Mouse (Mus musculus) stomach, postnatal 0 days (tissue): ENCODE data around the gene Rtn4rl2. TPM values are rescaled to one million over a fixed set of nuclear protein-coding genes. Genes with fewer than 3 reads are reported as not detected.

ENCODE experiments used
- ATAC-seq: fragments of 200-750 bp; cut with Nextera tagmentation; 2 replicates; pipeline ENCODE4 v1.8.0; 2017; ENCODE audit not compliant: low FRiP score, low TSS enrichment
- DNase-seq: peaks from one replicate; pipeline ENCODE4 v3.0.0-alpha.2; 2016; ENCODE audit warnings: low spot score
- H3K27ac ChIP-seq: fragments of 300-500 bp; sonication (generic); replicated peaks from 2 replicates; pipeline ENCODE4 v1.5.1; 2014; ENCODE audit warnings: mild to moderate bottlenecking, control low read depth
- H3K27me3 ChIP-seq: fragments of 300-500 bp; sonication (generic); 2 replicates; pipeline ENCODE4 v1.6.1; 2014; ENCODE audit warnings: low read length; ENCODE audit not compliant: control insufficient read depth, insufficient read depth
- H3K36me3 ChIP-seq: fragments of 300-500 bp; sonication (generic); 2 replicates; pipeline ENCODE4 v1.6.1; 2014; ENCODE audit warnings: low read length, mixed read lengths; ENCODE audit not compliant: control insufficient read depth, insufficient read depth
- H3K4me1 ChIP-seq: fragments of 300-500 bp; sonication (generic); replicated peaks from 2 replicates; pipeline ENCODE4 v1.6.1; 2014; ENCODE audit warnings: antibody characterized with exemption; ENCODE audit not compliant: control insufficient read depth, insufficient read depth
- H3K4me2 ChIP-seq: fragments of 300-500 bp; sonication (generic); replicated peaks from 2 replicates; pipeline ENCODE4 v1.6.1; 2014; ENCODE audit warnings: low read depth, mild to moderate bottlenecking, control low read depth, moderate library complexity
- H3K4me3 ChIP-seq: fragments of 300-500 bp; sonication (generic); 2 replicates; pipeline ENCODE4 v1.5.1; 2014; ENCODE audit warnings: low read depth, low read length, control low read depth
- H3K9ac ChIP-seq: fragments of 300-500 bp; sonication (generic); 2 replicates; pipeline ENCODE4 v1.6.1; 2014; ENCODE audit warnings: mild to moderate bottlenecking, low read length, control low read depth, mixed read lengths
- H3K9me3 ChIP-seq: fragments of 300-500 bp; sonication (generic); 2 replicates; pipeline ENCODE4 v1.6.1; 2016; ENCODE audit warnings: low read length; ENCODE audit not compliant: control insufficient read depth
- CTCF ChIP-seq: IDR thresholded peaks from 2 replicates; pipeline ENCODE4 v1.5.1; 2016; ENCODE audit warnings: antibody characterized with exemption, low read depth, mild to moderate bottlenecking, moderate library complexity
- EP300 ChIP-seq: optimal IDR thresholded peaks from 2 replicates; pipeline ENCODE3; 2016; ENCODE audit warnings: antibody characterized with exemption
- WGBS: fragments of 180-500 bp; shearing (Covaris S2); extraction: QIAGEN DNeasy Blood & Tissue Kit; methylation state at CpG from one replicate; pipeline ENCODE4 v1.1.7; 2014; 5-methylcytosine and 5-hydroxymethylcytosine counted together
- microRNA-seq: library from miRNA; unstranded; fragments of <30 nt; microRNA quantifications from one replicate; pipeline ENCODE4, GENCODE M21; 2016
- polyA plus RNA-seq: library from polyadenylated mRNA; unstranded; fragments of >200 nt; fragmentation: Nextera tagmentation; extraction: Ambion mirVana; gene quantifications from 2 replicates; pipeline ENCODE4 v1.2.1, GENCODE M21; 2015

The Rtn4rl2 gene
- polyA plus RNA-seq, 1 experiment from 2014 or later, result 0.41 TPM

- Histone ChIP-seq H3K4me1 (no peaks in the 10 kb centered on the region), H3K27me3 (no peaks in the 10 kb centered on the region), H3K36me3 (peaks cover 4% of the 10 kb centered on the region; the same call in 1 of the 2 replicates), H3K27ac (peak overlapping the region; percentile 78), H3K4me2 (peak overlapping the region; percentile 21; the same call in 1 of the 2 replicates), H3K4me3 (no peak overlapping the region), H3K9ac (no peak overlapping the region; the same call in 1 of the 2 replicates), H3K9me3 (no peaks in the 10 kb centered on the region)
- WGBS, result 17% methylated on average over 10 of the region's 10 CpGs
- ATAC-seq, result peak; percentile 77
- peak; percentile 83 for DNase-seq
- peak; percentile 95 for TF ChIP-seq CTCF
- TF ChIP-seq EP300, result no peak
Observed at GRCm38 (mm10) chr2:84831666-84832391, 54.7 kb downstream of the Rtn4rl2 start.

GRCm38 (mm10) chr2:84827283-84827920 lies 59.1 kb downstream of the Rtn4rl2 start:
- Histone ChIP-seq H3K4me2 (peak overlapping the region; percentile 90), H3K27ac (peak overlapping the region; percentile 59), H3K9me3 (no peaks in the 10 kb centered on the region), H3K27me3 (no peaks in the 10 kb centered on the region), H3K4me1 (no peaks in the 10 kb centered on the region), H3K9ac (peak overlapping the region; percentile 66), H3K4me3 (peak overlapping the region; percentile 80), H3K36me3 (peaks cover 4% of the 10 kb centered on the region; the same call in 1 of the 2 replicates)
- peak; percentile 63 for ATAC-seq
- TF ChIP-seq EP300 (no peak), CTCF (no peak)
- under 1% methylated on average over 29 of the region's 29 CpGs for WGBS
- peak; percentile 85 for DNase-seq

GRCm38 (mm10) chr2:84826488-84827282 lies 59.8 kb downstream of the Rtn4rl2 start, which contains the start of gene Timm10:
Gene Timm10 (plus strand): TSS chr2:84826997.
- peak; percentile 91 for DNase-seq
- under 1% methylated on average over 34 of the region's 34 CpGs for WGBS
- peaks cover 4% of the 10 kb centered on the region; the same call in 1 of the 2 replicates for H3K36me3 ChIP-seq
- H3K4me1 ChIP-seq, result no peaks in the 10 kb centered on the region
- H3K4me3 ChIP-seq, result peak within 1 kb of the TSS; percentile 80
- H3K4me2 ChIP-seq, result peak within 1 kb of the TSS; percentile 90
- no peaks in the 10 kb centered on the region for H3K27me3 ChIP-seq
- peak within 1 kb of the TSS; percentile 59 for H3K27ac ChIP-seq
- ATAC-seq, result peak; percentile 91
- TF ChIP-seq CTCF, result no peak
- peak; percentile 50 for TF ChIP-seq EP300
- peak within 1 kb of the TSS; percentile 66 for H3K9ac ChIP-seq
- no peaks in the 10 kb centered on the region for H3K9me3 ChIP-seq

GRCm38 (mm10) chr2:84823237-84823636 lies 63.3 kb downstream of the Rtn4rl2 start:
- 30% methylated on average over 2 of the region's 2 CpGs for WGBS
- H3K9ac ChIP-seq, result no peak overlapping the region
- no peak overlapping the region for H3K4me2 ChIP-seq
- H3K4me3 ChIP-seq, result no peak overlapping the region
- H3K4me1 ChIP-seq, result no peaks in the 10 kb centered on the region
- no peak overlapping the region for H3K27ac ChIP-seq
- ATAC-seq (no peak), DNase-seq (no peak)
- H3K9me3 ChIP-seq, result no peaks in the 10 kb centered on the region
- H3K27me3 ChIP-seq, result no peaks in the 10 kb centered on the region
- H3K36me3 ChIP-seq, result no peaks in the 10 kb centered on the region
- no peak for TF ChIP-seq EP300
- TF ChIP-seq CTCF, result no peak

GRCm38 (mm10) chr2:84822552-84822951 lies 64.0 kb downstream of the Rtn4rl2 start, which contains the start of gene Smtnl1:
Gene Smtnl1 (minus strand): TSS chr2:84822652.
- WGBS, result 37% methylated on average over 13 of the region's 13 CpGs
- Histone ChIP-seq H3K4me1 (no peaks in the 10 kb centered on the region), H3K9ac (no peak within 1 kb of the TSS), H3K4me3 (no peak within 1 kb of the TSS), H3K36me3 (no peaks in the 10 kb centered on the region), H3K4me2 (no peak within 1 kb of the TSS), H3K27ac (no peak within 1 kb of the TSS), H3K27me3 (no peaks in the 10 kb centered on the region), H3K9me3 (no peaks in the 10 kb centered on the region)
- TF ChIP-seq EP300 (no peak), CTCF (no peak)
- DNase-seq, result no peak
- ATAC-seq, result no peak

Small RNA genes lying within 50 kb of the gene (microRNA-seq; reads per million reads assigned to microRNA genes)
- gene Gm24332, result not detected

Other genes starting within 250 kb of the Rtn4rl2 start
- 34.5 and 38.8 TPM in 2 replicates for gene Ctnnd1, start 235.9 kb downstream of the Rtn4rl2 start, polyA plus RNA-seq
- 0.07 and 0.11 TPM in 2 replicates for gene Btbd18, start 227.6 kb downstream of the Rtn4rl2 start, polyA plus RNA-seq
- gene Selenoh, start 215.9 kb downstream of the Rtn4rl2 start, polyA plus RNA-seq, result 111 and 123 TPM in 2 replicates
- not detected in 2 replicates for gene Gm28635, start 208.7 kb downstream of the Rtn4rl2 start, polyA plus RNA-seq
- gene Med19, start 208.3 kb downstream of the Rtn4rl2 start, polyA plus RNA-seq, result 18.1 and 18.2 TPM in 2 replicates
- gene Tmx2, start 207.6 kb downstream of the Rtn4rl2 start, polyA plus RNA-seq, result 80.9 and 86.0 TPM in 2 replicates
- 24.1 and 29.7 TPM in 2 replicates for gene Zdhhc5, start 171.5 kb downstream of the Rtn4rl2 start, polyA plus RNA-seq
- gene Clp1, start 159.4 kb downstream of the Rtn4rl2 start, polyA plus RNA-seq, result 16.3 and 16.5 TPM in 2 replicates
- gene Ypel4, start 152.7 kb downstream of the Rtn4rl2 start, polyA plus RNA-seq, result 1.6 and 2.4 TPM in 2 replicates
- gene Gm19426, start 143.1 kb downstream of the Rtn4rl2 start, polyA plus RNA-seq, result 3.8 and 3.9 TPM in 2 replicates
- gene Serping1, start 111.3 kb downstream of the Rtn4rl2 start, polyA plus RNA-seq, result 101 and 103 TPM in 2 replicates
- 27.6 and 28.6 TPM in 2 replicates for gene Ube2l6, start 87.9 kb downstream of the Rtn4rl2 start, polyA plus RNA-seq
- gene Smtnl1, start 64.1 kb downstream of the Rtn4rl2 start, polyA plus RNA-seq, result 0.05 TPM in 1 of 2 replicates, not detected in the other
- 37.7 and 42.3 TPM in 2 replicates for gene Timm10, start 59.7 kb downstream of the Rtn4rl2 start, polyA plus RNA-seq
- gene Slc43a1, start 47.9 kb downstream of the Rtn4rl2 start, polyA plus RNA-seq, result 5.1 and 5.4 TPM in 2 replicates
- gene Slc43a3, start 49.9 kb upstream of the Rtn4rl2 start, polyA plus RNA-seq, result 14.3 and 16.5 TPM in 2 replicates
- 0.16 TPM in 1 of 2 replicates, not detected in the other for gene Prg2, start 93.8 kb upstream of the Rtn4rl2 start, polyA plus RNA-seq
- not detected in 2 replicates for gene Prg3, start 101.5 kb upstream of the Rtn4rl2 start, polyA plus RNA-seq
- 84.8 and 90.0 TPM in 2 replicates for gene Ssrp1, start 150.5 kb upstream of the Rtn4rl2 start, polyA plus RNA-seq
- gene P2rx3, start 150.8 kb upstream of the Rtn4rl2 start, polyA plus RNA-seq, result 0.62 and 0.73 TPM in 2 replicates
- gene Tnks1bp1, start 161.3 kb upstream of the Rtn4rl2 start, polyA plus RNA-seq, result 32.9 and 34.0 TPM in 2 replicates
- 25.1 and 28.0 TPM in 2 replicates for gene Aplnr, start 249.5 kb upstream of the Rtn4rl2 start, polyA plus RNA-seq